Comparison of ENCODE assay signal across 8 mouse cellular contexts in the genomic region with DNA sequence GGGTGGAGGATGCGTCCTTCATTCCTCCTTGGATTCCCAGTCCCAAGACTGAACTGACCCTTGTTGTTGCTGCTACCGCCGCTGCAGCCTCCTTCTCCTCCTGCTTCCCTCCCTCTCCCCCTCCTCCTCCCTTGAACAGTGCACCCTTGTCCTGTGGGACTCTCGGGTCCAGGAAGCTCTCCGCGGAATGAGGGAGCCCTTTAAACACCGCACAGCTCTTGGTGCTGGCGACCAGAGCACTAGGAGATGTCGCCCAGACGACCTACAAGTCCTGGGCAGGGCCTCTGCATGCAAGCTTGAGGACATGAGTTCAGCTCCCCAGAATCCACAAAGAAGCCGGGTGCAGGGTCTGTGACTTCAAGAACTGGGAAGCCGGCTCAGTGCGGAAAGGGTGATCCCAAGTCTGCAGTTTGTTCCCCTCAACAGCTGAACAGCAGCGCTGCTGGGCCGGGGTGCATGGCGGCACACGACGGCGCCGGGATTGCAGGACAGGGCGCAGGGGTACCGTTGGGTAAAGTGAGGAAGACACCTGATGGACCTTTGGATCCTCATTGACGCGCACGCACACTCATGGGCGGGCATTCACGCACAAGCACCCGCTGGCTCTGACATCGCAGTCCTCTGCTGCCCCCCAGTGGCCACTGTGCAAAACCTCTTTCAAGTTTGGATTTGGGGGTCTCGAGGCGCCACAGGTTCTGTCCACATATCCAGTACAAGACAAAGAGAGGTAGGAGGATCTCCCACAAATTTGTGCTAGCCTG. TPM values are rescaled to one million over a fixed set of nuclear protein-coding genes. Genes with fewer than 3 reads are reported as not detected.
DNase-seq lines count a peak whose midpoint lies in the region; ATAC-seq and TF ChIP-seq lines count a peak whose summit lies in the region.

No protein-coding gene starts in this region.

- H3K9me3 ChIP-seq in ES-Bruce4 (replicated peaks; ENCODE audit: control insufficient read depth, insufficient read depth, low read length, poor library complexity, severe bottlenecking): no peaks in the 10 kb centered on the region
- H3K9me3 ChIP-seq in forebrain, embryonic 14.5 days (replicated peaks; ENCODE audit: control insufficient read depth, low read length): no peaks in the 10 kb centered on the region
- H3K9me3 ChIP-seq in neural tube, embryonic 15.5 days (replicated peaks): no peaks in the 10 kb centered on the region

- peak; percentile 92 for DNase-seq in forebrain, embryonic 14.5 days (ENCODE audit: low spot score)
- peak; percentile 46 for DNase-seq in heart, postnatal 25 days (ENCODE audit: low spot score)
- peak; percentile 71 for DNase-seq in layer of hippocampus, adult 11-12 months (ENCODE audit: low spot score)
- DNase-seq in lung, adult 18-20 months: peak; percentile 71 to 82
- DNase-seq in testis, postnatal 10 days (ENCODE audit: low spot score): peak; percentile 95

- peak; percentile 38; the same call in 1 of the 2 replicates for TF ChIP-seq EP300 in ES-Bruce4 (IDR thresholded peaks at IDR 0.05; ENCODE audit: insufficient read depth, low read depth, low read length)

- H3K36me3 ChIP-seq in ES-Bruce4 (ENCODE audit: control insufficient read depth, insufficient read depth, low read length, poor library complexity, severe bottlenecking): no peaks in the 10 kb centered on the region
- H3K36me3 ChIP-seq in forebrain, embryonic 14.5 days (ENCODE audit: control insufficient read depth, insufficient read depth, low read length): no peaks in the 10 kb centered on the region
- H3K36me3 ChIP-seq in neural tube, embryonic 15.5 days: no peaks in the 10 kb centered on the region

- peak overlapping the region; percentile 74 for H3K4me2 ChIP-seq in forebrain, embryonic 14.5 days (ENCODE audit: low read length)
- peak overlapping the region; percentile 91 for H3K4me2 ChIP-seq in neural tube, embryonic 15.5 days

- intact Hi-C loops in heart, postnatal 25 days (cut with DNase I): loop anchor here (2.0 to 5.0 kb wide), 4 partner anchors 44 to 311 kb away; partner anchors contain the start of gene Rpl36

- ATAC-seq in cerebellum, adult (ENCODE audit: insufficient number of reproducible peaks, low FRiP score, low TSS enrichment): 0 out of 2 replicates have a peak, but pooled peaks have one; percentile 29
- ATAC-seq in forebrain, embryonic 14.5 days: peak; percentile 19; the same call in 1 of the 2 replicates
- ATAC-seq in neural tube, embryonic 15.5 days (ENCODE audit: low FRiP score): peak; percentile 29; the same call in 1 of the 2 replicates

- peak overlapping the region; percentile 61 for H3K4me3 ChIP-seq in ES-Bruce4 (ENCODE audit: low read depth, low read length)
- peak overlapping the region; percentile 34 for H3K4me3 ChIP-seq in forebrain, embryonic 14.5 days (ENCODE audit: low read depth, low read length)
- H3K4me3 ChIP-seq in neural tube, embryonic 15.5 days (replicated peaks): peak overlapping the region; percentile 45

- H3K27ac ChIP-seq in ES-Bruce4 (ENCODE audit: insufficient read depth, low read length): no peak overlapping the region
- H3K27ac ChIP-seq in forebrain, embryonic 14.5 days (ENCODE audit: low read depth, low read length): no peak overlapping the region
- no peak overlapping the region for H3K27ac ChIP-seq in neural tube, embryonic 15.5 days (replicated peaks)

- H3K9ac ChIP-seq in ES-Bruce4 (ENCODE audit: low read depth, poor library complexity, severe bottlenecking): peak overlapping the region; percentile 35
- peak overlapping the region; percentile 40 for H3K9ac ChIP-seq in forebrain, embryonic 14.5 days (ENCODE audit: low read length)
- peak overlapping the region; percentile 50 for H3K9ac ChIP-seq in neural tube, embryonic 15.5 days (replicated peaks)

- no peak for TF ChIP-seq POLR2A in ES-Bruce4 (IDR thresholded peaks at IDR 0.05; ENCODE audit: insufficient read depth, low read length)

- no peaks in the 10 kb centered on the region for H3K27me3 ChIP-seq in ES-Bruce4 (ENCODE audit: control insufficient read depth, insufficient read depth, low read length, poor library complexity, severe bottlenecking)
- H3K27me3 ChIP-seq in forebrain, embryonic 14.5 days (replicated peaks; ENCODE audit: control insufficient read depth, insufficient read depth, low read length): no peaks in the 10 kb centered on the region
- H3K27me3 ChIP-seq in neural tube, embryonic 15.5 days (replicated peaks): peaks cover 9% of the 10 kb centered on the region

- peak; percentile 90 for TF ChIP-seq CTCF in ES-Bruce4 (IDR thresholded peaks at IDR 0.05; ENCODE audit: low read depth, low read length)

- 6% methylated on average over 31 of the region's 31 CpGs for WGBS in forebrain, embryonic 14.5 days
- WGBS in neural tube, embryonic 15.5 days: 3% methylated on average over 31 of the region's 31 CpGs

- H3K4me1 ChIP-seq in ES-Bruce4 (ENCODE audit: control insufficient read depth, insufficient read depth, low read length): peaks cover 4% of the 10 kb centered on the region
- H3K4me1 ChIP-seq in forebrain, embryonic 14.5 days (ENCODE audit: control insufficient read depth, insufficient read depth, low read length): peaks cover 7% of the 10 kb centered on the region
- H3K4me1 ChIP-seq in neural tube, embryonic 15.5 days: peaks cover 12% of the 10 kb centered on the region

RNA-seq across cellular contexts. Expression of gene Ranbp3, which starts 4.5 kb away (rescaled TPM):
- 72.6 and 75.6 TPM in 2 replicates for polyA plus RNA-seq in ES-Bruce4 (2011; ENCODE audit: insufficient read depth, insufficient read length, low read depth, missing spikeins)
- polyA plus RNA-seq in forebrain, embryonic 14.5 days (2014; fragmentation: Nextera tagmentation; extraction: Ambion mirVana): 116 and 120 TPM in 2 replicates
- 10 to 100 TPM; 35.7 to 37.5 TPM for total RNA-seq in heart, postnatal 25 days (2021)
- polyA plus RNA-seq in neural tube, embryonic 15.5 days (2015; fragmentation: Nextera tagmentation; extraction: Ambion mirVana): 94.2 and 95.4 TPM in 2 replicates

RNA-seq across cellular contexts. Expression of gene Catsperd, which starts 40.6 kb away (rescaled TPM):
- 2.4 and 3.7 TPM in 2 replicates for polyA plus RNA-seq in ES-Bruce4 (2011; ENCODE audit: insufficient read depth, insufficient read length, low read depth, missing spikeins)
- 1.2 and 1.3 TPM in 2 replicates for polyA plus RNA-seq in forebrain, embryonic 14.5 days (2014; fragmentation: Nextera tagmentation; extraction: Ambion mirVana)
- total RNA-seq in heart, postnatal 25 days (2021): not detected
- polyA plus RNA-seq in neural tube, embryonic 15.5 days (2015; fragmentation: Nextera tagmentation; extraction: Ambion mirVana): 1.4 and 1.6 TPM in 2 replicates

RNA-seq across cellular contexts. Expression of gene Lonp1, which starts 41.9 kb away (rescaled TPM):
- polyA plus RNA-seq in ES-Bruce4 (2011; ENCODE audit: insufficient read depth, insufficient read length, low read depth, missing spikeins): 60.3 and 62.1 TPM in 2 replicates
- 33.3 and 41.8 TPM in 2 replicates for polyA plus RNA-seq in forebrain, embryonic 14.5 days (2014; fragmentation: Nextera tagmentation; extraction: Ambion mirVana)
- total RNA-seq in heart, postnatal 25 days (2021): 100 to 1,000 TPM; 107 to 112 TPM
- polyA plus RNA-seq in neural tube, embryonic 15.5 days (2015; fragmentation: Nextera tagmentation; extraction: Ambion mirVana): 43.3 and 47.2 TPM in 2 replicates

RNA-seq across cellular contexts. Expression of gene Ndufa11, which starts 49.0 kb away (rescaled TPM):
- 152 and 177 TPM in 2 replicates for polyA plus RNA-seq in ES-Bruce4 (2011; ENCODE audit: insufficient read depth, insufficient read length, low read depth, missing spikeins)
- polyA plus RNA-seq in forebrain, embryonic 14.5 days (2014; fragmentation: Nextera tagmentation; extraction: Ambion mirVana): 490 and 613 TPM in 2 replicates
- 100 to 1,000 TPM; 913 to 934 TPM for total RNA-seq in heart, postnatal 25 days (2021)
- polyA plus RNA-seq in neural tube, embryonic 15.5 days (2015; fragmentation: Nextera tagmentation; extraction: Ambion mirVana): 639 and 709 TPM in 2 replicates

RNA-seq across cellular contexts. Expression of gene Vmac, which starts 49.3 kb away (rescaled TPM):
- polyA plus RNA-seq in ES-Bruce4 (2011; ENCODE audit: insufficient read depth, insufficient read length, low read depth, missing spikeins): 23.2 and 24.2 TPM in 2 replicates
- polyA plus RNA-seq in forebrain, embryonic 14.5 days (2014; fragmentation: Nextera tagmentation; extraction: Ambion mirVana): 18.6 and 24.6 TPM in 2 replicates
- total RNA-seq in heart, postnatal 25 days (2021): 1 to 10 TPM; 5.0 to 5.2 TPM
- 13.8 and 18.1 TPM in 2 replicates for polyA plus RNA-seq in neural tube, embryonic 15.5 days (2015; fragmentation: Nextera tagmentation; extraction: Ambion mirVana)
